Mouse (Mus musculus) lung, postnatal 4 days (tissue): ENCODE measurements around the gene Cdk12.
A peak's percentile ranks its signal among the peaks of the same experiment; 100 is the strongest.
"Not testable (repeated sequence)": the region's sequence is repeated elsewhere in the genome, so short reads cannot be mapped to it uniquely, and the experiment has no call there.

Source experiments
- DNase-seq, 2 experiments: peaks; one replicate each; pipeline ENCODE4 v3.0.0; 2021

Cdk12 gene

GRCm38 (mm10) chr11:98202641-98203350 is at the start of gene Cdk12:
TSS of gene Cdk12 (plus strand) at chr11:98203059.
- DNase-seq: peak; percentile 97 to 98

GRCm38 (mm10) chr11:98155094-98155493 is 47.8 kb upstream of the Cdk12 start:
- DNase-seq: no peak

GRCm38 (mm10) chr11:98168400-98168799 is 34.5 kb upstream of the Cdk12 start:
- DNase-seq: no peak

GRCm38 (mm10) chr11:98182149-98182548 is 20.7 kb upstream of the Cdk12 start:
- not testable (repeated sequence) for DNase-seq

- DNase-seq: peak; percentile 36 to 72
Observed at GRCm38 (mm10) chr11:98187640-98188395, 15.0 kb upstream of the Cdk12 start.

- DNase-seq: no peak
Observed at GRCm38 (mm10) chr11:98190820-98191219, 12.0 kb upstream of the Cdk12 start.

- DNase-seq: peak; percentile 94 to 95
Observed at GRCm38 (mm10) chr11:98192901-98193805, 9.7 kb upstream of the Cdk12 start, which contains the start of gene Med1. TSS of gene Med1 (minus strand) at chr11:98193293.

- peak; percentile 49 to 57 for DNase-seq
Observed at GRCm38 (mm10) chr11:98201791-98202640, 843 bp upstream of the Cdk12 start.

GRCm38 (mm10) chr11:98203351-98203911 is 572 bp downstream of the Cdk12 start:
- no peak for DNase-seq

GRCm38 (mm10) chr11:98203931-98204421 is 1.1 kb downstream of the Cdk12 start:
- DNase-seq: peak; percentile 27 to 29

- no peak for DNase-seq
Observed at GRCm38 (mm10) chr11:98205463-98205862, 2.6 kb downstream of the Cdk12 start.

- not testable (repeated sequence) for DNase-seq
Observed at GRCm38 (mm10) chr11:98206281-98206680, 3.4 kb downstream of the Cdk12 start.

GRCm38 (mm10) chr11:98209661-98210060 is 6.8 kb downstream of the Cdk12 start:
- not testable (repeated sequence) for DNase-seq

GRCm38 (mm10) chr11:98213311-98213710 is 10.5 kb downstream of the Cdk12 start:
- DNase-seq: no peak

GRCm38 (mm10) chr11:98226349-98226748 is 23.5 kb downstream of the Cdk12 start:
- no peak for DNase-seq

GRCm38 (mm10) chr11:98238416-98238815 is 35.6 kb downstream of the Cdk12 start:
- DNase-seq: no peak

GRCm38 (mm10) chr11:98238995-98239394 is 36.1 kb downstream of the Cdk12 start:
- DNase-seq: no peak

- not testable (repeated sequence) for DNase-seq
Observed at GRCm38 (mm10) chr11:98242910-98243309, 40.1 kb downstream of the Cdk12 start.

- no peak for DNase-seq
Observed at GRCm38 (mm10) chr11:98244415-98244814, 41.6 kb downstream of the Cdk12 start.

- no peak for DNase-seq
Observed at GRCm38 (mm10) chr11:98247325-98247724, 44.5 kb downstream of the Cdk12 start.

- no peak for DNase-seq
Observed at GRCm38 (mm10) chr11:98253807-98254206, 50.9 kb downstream of the Cdk12 start.
